Mouse (Mus musculus) heart, postnatal 0 days (tissue): ENCODE results near the gene Lsm6.

ENCODE experiments used
- CTCF ChIP-seq: IDR thresholded peaks from 2 replicates; pipeline ENCODE4 v1.5.1; 2016; ENCODE audit warnings: antibody characterized with exemption, control low read depth, low read depth
- EP300 ChIP-seq: IDR thresholded peaks from 2 replicates; pipeline ENCODE4 v1.6.1; 2016; ENCODE audit warnings: antibody characterized with exemption, low read depth

DNA sequence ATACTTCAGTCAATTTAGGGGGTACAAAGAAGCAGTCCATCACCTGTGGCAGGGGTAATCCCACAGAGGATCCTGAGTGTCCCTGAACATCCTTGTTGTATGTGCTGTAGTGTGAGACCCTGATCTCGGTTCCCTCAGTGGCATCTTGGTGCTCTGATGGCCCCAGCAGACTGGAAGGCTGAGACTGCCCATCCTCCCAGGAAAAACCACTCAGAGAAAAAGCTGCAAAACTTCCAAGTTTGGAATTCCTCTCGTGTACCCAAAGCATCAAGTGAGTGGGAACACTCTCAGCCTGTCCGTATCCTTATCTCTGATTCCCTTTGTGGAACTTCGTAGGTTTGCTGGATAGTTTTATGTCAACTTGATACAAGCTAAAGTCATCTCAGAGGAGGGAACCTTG, 31.3 kb upstream of the Lsm6 start:
- TF ChIP-seq CTCF (no peak), EP300 (no peak)
